Comparison of ENCODE assay signal across 17 mouse cellular contexts in the genomic region with DNA sequence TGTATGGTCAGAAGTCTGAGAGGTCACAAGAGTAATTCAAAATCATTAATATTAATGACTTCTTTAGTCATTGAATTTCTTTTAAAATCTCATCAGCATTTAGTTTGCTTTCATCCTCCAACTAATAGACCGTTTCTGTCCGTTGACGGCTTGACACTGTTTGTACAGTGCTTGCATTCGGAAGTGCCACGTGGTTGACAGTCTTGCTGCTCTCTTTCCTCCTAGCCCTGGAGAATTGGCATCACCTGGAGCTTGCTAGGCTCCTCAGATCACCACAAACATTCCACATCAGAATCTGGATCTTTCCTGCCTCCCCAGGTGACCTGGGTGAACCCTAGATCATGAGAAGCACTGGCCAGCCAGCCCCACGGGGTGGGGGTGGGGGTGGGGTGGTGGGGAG.
DNase-seq lines count a peak whose midpoint lies in the region; ATAC-seq lines count a peak whose summit lies in the region.
"Had no signal": no experiment of that assay in that cellular context is flagged by ENCODE, and none has a peak within 500 bp of the region (broad histone marks: within the 10 kb centered on the region; RNA-seq: fewer than 3 reads in every experiment).

No protein-coding gene starts in this region.

- no peak overlapping the region for H3K4me3 ChIP-seq in hindbrain, embryonic 12.5 days
- no peak overlapping the region for H3K4me3 ChIP-seq in hindbrain, embryonic 13.5 days
- H3K4me3 ChIP-seq in midbrain, embryonic 16.5 days (ENCODE audit: low read depth, low read length) = no peak overlapping the region
- H3K4me3 ChIP-seq: embryonic facial prominence, embryonic 13.5 days; intestine, embryonic 15.5 days; liver, embryonic 15.5 days; midbrain, embryonic 12.5 days had no signal

- peak; percentile 12 for DNase-seq in kidney, postnatal 14 days
- DNase-seq in kidney, adult 9 months = no peak
- peak; percentile 47 for DNase-seq in R1 (ENCODE audit: low read depth, low spot score)
- DNase-seq: adrenal gland, adult 2 months; B cell, adult 2 months; right cerebral cortex, postnatal 14 days; thymus, adult 2 months had no signal

- WGBS in hindbrain, embryonic 12.5 days = 40% methylated on average over 6 of the region's 6 CpGs
- WGBS in hindbrain, embryonic 13.5 days = 32% methylated on average over 6 of the region's 6 CpGs
- 12% methylated on average over 6 of the region's 6 CpGs for WGBS in midbrain, embryonic 16.5 days

- no peaks in the 10 kb centered on the region for H3K36me3 ChIP-seq in hindbrain, embryonic 12.5 days
- no peaks in the 10 kb centered on the region for H3K36me3 ChIP-seq in hindbrain, embryonic 13.5 days
- H3K36me3 ChIP-seq in midbrain, embryonic 16.5 days (ENCODE audit: control insufficient read depth, insufficient read depth, low read length) = no peaks in the 10 kb centered on the region
- H3K36me3 ChIP-seq: embryonic facial prominence, embryonic 13.5 days; intestine, embryonic 15.5 days; liver, embryonic 15.5 days; midbrain, embryonic 12.5 days had no signal

- no peaks in the 10 kb centered on the region for H3K9me3 ChIP-seq in hindbrain, embryonic 12.5 days (replicated peaks)
- no peaks in the 10 kb centered on the region for H3K9me3 ChIP-seq in hindbrain, embryonic 13.5 days
- H3K9me3 ChIP-seq in midbrain, embryonic 16.5 days (replicated peaks; ENCODE audit: control insufficient read depth, low read length, poor library complexity, severe bottlenecking) = no peaks in the 10 kb centered on the region
- H3K9me3 ChIP-seq: embryonic facial prominence, embryonic 13.5 days; intestine, embryonic 15.5 days; liver, embryonic 15.5 days; midbrain, embryonic 12.5 days had no signal

- peaks cover 15% of the 10 kb centered on the region for H3K4me1 ChIP-seq in hindbrain, embryonic 12.5 days
- peaks cover 12% of the 10 kb centered on the region; the same call in 1 of the 2 replicates for H3K4me1 ChIP-seq in hindbrain, embryonic 13.5 days (replicated peaks)
- peaks cover 16% of the 10 kb centered on the region for H3K4me1 ChIP-seq in midbrain, embryonic 16.5 days (ENCODE audit: control insufficient read depth, insufficient read depth, low read length)
- H3K4me1 ChIP-seq: embryonic facial prominence, embryonic 13.5 days; intestine, embryonic 15.5 days; liver, embryonic 15.5 days had no signal

- H3K27ac ChIP-seq in hindbrain, embryonic 12.5 days = no peak overlapping the region
- no peak overlapping the region for H3K27ac ChIP-seq in hindbrain, embryonic 13.5 days
- no peak overlapping the region for H3K27ac ChIP-seq in midbrain, embryonic 16.5 days (ENCODE audit: low read length)
- H3K27ac ChIP-seq: embryonic facial prominence, embryonic 13.5 days; intestine, embryonic 15.5 days; liver, embryonic 15.5 days; macrophage; midbrain, embryonic 12.5 days had no signal

- no peak overlapping the region for H3K9ac ChIP-seq in hindbrain, embryonic 12.5 days
- no peak overlapping the region for H3K9ac ChIP-seq in hindbrain, embryonic 13.5 days
- no peak overlapping the region for H3K9ac ChIP-seq in midbrain, embryonic 16.5 days (ENCODE audit: low read depth, low read length)
- H3K9ac ChIP-seq: embryonic facial prominence, embryonic 13.5 days; intestine, embryonic 15.5 days; liver, embryonic 15.5 days; midbrain, embryonic 12.5 days had no signal

- no peak overlapping the region for H3K4me2 ChIP-seq in hindbrain, embryonic 12.5 days (replicated peaks)
- H3K4me2 ChIP-seq in hindbrain, embryonic 13.5 days = no peak overlapping the region
- peak overlapping the region; percentile 23; the same call in 1 of the 2 replicates for H3K4me2 ChIP-seq in midbrain, embryonic 16.5 days (ENCODE audit: low read length)
- H3K4me2 ChIP-seq: embryonic facial prominence, embryonic 13.5 days; heart, embryonic 11.5 days; intestine, embryonic 15.5 days; liver, embryonic 15.5 days; midbrain, embryonic 12.5 days had no signal

- ATAC-seq in hindbrain, embryonic 12.5 days (ENCODE audit: low FRiP score) = 0 out of 2 replicates have a peak, but pooled peaks have one; percentile 29
- ATAC-seq in hindbrain, embryonic 13.5 days (ENCODE audit: low FRiP score) = no peak
- peak; percentile 63; the same call in 1 of the 2 replicates for ATAC-seq in midbrain, embryonic 16.5 days
- ATAC-seq in inflammation-experienced regulatory T-cells, adult 6 months = no peak
- ATAC-seq: intestine, embryonic 15.5 days had no signal

- H3K27me3 ChIP-seq in hindbrain, embryonic 12.5 days = no peaks in the 10 kb centered on the region
- H3K27me3 ChIP-seq in hindbrain, embryonic 13.5 days = no peaks in the 10 kb centered on the region
- no peaks in the 10 kb centered on the region for H3K27me3 ChIP-seq in midbrain, embryonic 16.5 days (ENCODE audit: control insufficient read depth, insufficient read depth, low read depth, low read length)
- H3K27me3 ChIP-seq: embryonic facial prominence, embryonic 13.5 days; intestine, embryonic 15.5 days; liver, embryonic 15.5 days; midbrain, embryonic 12.5 days had no signal

Comparison
In these comparisons a context has a peak if more than half of its experiments do, and no peak if none do; other contexts are left out.
1. ATAC-seq: peak in hindbrain, embryonic 12.5 days (single experiment) and midbrain, embryonic 16.5 days (single experiment); none in hindbrain, embryonic 13.5 days (single experiment) and inflammation-experienced regulatory T-cells, adult 6 months (single experiment).